Mouse (Mus musculus) c-Kit-positive CD71-negative TER-119-negative erythroid progenitor cells, embryonic 14.5 days (primary cell): ENCODE results near the gene Synm.

Experiments
- DNase-seq: peaks from one replicate; pipeline ENCODE4 v3.0.0-alpha.2; 2013; ENCODE audit warnings: low read depth

Synm gene

DNA sequence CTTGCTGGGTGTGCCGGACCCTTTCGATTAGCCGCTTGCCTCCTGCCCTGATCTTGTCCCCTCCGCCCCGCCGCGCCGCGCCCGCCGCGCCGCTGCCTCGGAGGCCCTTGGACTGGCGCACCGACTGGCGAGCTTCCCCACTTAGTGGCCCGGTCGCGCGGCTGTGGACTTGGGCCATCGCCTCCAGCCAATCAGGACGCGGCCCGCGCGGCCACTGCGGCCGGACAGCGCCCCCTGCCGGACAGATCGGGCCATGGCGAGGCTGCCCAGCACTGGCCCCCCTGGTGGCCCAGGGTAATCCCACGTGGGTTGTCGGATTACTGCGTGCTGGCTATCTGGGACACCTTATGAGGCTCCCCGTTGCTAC lies at the start of gene Synm:
Synm (minus strand) TSS at position 114 of the 367 bp plus-strand sequence.
- DNase-seq: peak; percentile 70

DNA sequence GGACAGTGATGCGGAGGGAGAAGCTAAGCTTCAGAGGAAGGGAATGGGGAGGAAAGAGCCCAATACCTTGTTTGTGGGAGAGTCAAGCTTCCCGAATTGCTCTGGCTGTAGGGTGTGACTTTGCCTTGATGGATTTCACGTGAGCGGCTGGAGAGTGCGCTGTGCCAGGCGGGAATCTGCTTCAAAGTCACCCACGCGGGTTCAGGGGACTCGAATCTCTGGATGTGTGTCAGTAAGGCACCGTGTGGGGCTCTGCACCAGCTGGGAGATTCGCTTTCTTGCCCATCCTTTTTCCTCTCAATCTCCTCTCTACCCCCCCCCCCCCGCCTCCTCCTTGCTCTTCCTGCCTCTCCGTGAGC lies 44.3 kb upstream of the Synm start:
- no peak for DNase-seq

DNA sequence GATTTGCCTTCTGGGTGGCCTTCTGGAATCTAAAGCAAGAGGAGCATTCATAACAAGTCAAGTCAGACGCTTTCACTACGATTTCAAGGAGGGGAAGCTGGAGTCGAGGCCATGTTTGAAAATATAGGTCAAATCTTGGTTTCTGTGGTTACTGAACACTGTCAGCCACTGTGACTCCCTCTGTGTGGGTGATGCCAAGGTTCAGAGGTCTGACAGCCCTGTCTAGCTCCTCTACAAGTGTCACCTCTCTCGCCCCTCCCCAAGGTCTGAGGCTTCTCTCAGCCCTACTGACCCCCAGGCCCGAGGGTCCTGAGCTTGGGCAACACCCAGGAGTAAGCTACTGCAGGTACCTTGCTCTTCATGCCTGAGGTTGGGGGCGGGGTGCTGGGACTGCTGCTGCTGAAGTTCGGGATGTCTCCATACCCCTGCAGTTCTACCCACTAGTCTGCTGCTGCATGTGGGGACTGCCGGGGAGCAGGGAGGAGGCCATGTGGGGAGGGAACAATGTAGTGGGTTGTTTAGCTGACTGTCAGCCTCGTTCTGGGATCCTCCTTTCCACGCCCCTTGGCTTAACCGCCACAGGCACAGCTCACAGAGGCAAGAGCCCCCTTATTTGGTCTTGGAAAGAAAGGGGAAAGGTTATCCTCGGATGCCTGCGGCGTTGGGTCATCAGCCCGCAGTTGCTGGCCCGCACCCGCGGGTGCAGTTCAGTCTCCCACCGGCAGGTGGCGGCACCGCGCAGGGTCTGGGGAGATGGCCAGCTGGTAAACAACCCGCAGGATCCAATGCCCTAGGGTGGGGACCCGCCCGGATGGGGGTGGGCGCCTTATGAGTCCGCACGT lies 43.7 kb upstream of the Synm start:
- DNase-seq: peak; percentile 38

DNA sequence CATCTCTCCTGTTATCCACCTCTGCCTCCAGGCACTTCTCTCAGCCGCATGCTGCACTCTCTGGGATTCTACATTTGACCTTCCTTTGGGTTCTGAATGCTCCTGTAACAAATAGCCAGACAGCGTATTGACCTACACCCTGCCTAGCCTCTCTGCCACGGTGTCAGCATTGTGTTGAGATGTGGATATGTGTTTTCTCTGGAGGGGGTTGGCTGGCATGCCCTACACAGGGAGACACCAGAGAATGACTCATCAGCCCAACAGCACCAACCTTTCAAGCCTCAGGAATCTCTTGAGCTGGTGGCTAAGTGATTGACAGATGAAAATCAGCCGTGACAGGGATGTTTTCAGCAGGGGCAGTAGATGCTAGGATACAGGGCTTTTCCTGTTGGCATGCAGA lies 41.5 kb upstream of the Synm start:
- no peak for DNase-seq

DNA sequence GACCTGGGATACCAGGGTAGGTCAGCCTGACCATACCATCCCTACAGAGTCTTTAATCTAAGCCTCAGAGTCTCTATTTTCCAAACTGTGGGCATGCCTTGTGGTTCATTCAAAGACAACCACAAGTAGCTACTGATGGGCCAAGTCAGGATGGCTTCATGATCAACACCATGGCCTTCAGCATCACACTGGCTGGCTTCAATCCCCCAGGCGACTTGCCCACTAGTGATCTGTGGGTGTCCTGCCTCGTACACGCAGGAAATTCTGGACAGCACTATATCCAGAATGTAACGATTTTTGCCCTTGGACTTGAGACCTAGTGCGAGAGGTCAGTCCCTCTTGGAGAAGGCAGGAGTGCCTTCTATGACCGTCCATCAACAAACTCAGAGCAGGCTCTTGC lies 41.0 kb upstream of the Synm start:
- DNase-seq: no peak

DNA sequence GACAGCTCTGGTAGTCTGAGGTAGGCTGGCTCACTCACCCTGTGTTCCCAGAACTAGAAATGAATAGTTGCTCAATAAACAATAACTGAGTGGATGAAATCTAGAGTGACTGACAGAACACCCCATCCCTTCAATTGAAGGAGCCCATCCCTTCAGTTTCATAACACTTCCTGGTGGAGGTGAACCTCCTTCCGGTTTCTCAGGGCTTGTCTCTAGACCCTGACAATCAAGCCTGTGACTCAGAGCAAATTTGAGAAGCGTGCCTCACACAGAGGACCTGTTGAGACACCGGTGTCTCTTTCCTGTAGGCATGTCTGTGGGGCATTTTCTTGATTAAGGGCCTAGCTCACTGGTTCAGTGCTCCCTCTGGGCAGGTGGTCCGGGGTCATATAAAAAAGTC lies 38.9 kb upstream of the Synm start:
- no peak for DNase-seq

DNA sequence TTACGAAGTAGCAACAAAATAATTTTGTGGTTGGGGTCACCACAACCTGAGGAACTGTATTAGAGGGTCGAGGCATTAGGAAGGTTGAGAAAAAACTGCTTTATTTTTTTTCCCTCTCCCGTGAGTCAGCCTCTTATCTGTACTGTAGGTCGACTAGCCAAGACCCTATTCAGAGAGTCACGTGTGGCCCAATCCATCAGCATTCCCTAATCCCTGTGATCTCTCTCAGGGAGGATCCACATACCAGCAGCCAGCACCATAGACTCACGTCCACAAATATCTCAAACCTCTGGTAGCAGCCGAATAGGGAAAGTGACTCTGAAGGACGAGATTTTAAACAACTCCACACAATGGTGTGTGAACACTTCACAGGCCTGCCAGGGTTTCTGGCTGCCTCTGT lies 37.5 kb upstream of the Synm start:
- no peak for DNase-seq

DNA sequence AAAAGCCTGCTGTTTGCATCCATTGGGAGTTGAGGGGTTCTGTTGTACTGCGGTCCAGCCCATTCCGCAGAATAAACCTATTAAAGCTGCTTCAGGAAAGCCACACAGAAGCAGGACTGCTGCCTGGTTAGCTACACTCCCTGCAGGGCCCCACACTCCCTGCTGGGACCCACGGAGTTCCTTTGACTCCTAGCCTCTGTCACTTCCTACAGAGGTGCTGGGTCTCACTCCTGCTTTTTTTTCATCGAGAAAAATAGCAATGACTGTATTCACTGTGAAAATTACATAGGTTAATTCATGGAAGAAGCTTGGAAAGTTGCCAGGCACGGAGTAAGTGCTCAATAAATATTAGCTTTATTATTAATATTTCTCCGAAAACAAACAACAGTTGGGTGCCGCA lies 33.9 kb upstream of the Synm start:
- DNase-seq: no peak

DNA sequence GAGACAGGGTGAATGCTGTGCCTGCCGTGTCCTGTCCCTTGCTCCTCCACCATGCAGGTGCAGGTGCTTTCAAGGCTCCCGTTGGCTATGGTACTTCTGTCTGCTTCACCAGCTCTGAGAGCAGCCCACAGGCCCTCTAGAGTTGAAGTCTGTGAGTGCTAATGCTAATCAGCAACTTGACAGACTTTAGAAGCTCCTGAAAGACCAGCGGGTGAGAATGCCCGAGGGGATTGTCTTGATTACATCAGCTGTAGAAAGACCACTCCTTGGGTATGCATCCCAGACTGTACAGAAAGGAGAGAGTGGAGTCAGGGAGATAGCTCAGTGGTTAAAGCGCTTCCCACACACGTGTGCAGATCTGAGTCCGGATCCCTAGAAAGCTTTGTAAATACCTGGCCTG lies 31.7 kb upstream of the Synm start:
- DNase-seq: no peak

DNA sequence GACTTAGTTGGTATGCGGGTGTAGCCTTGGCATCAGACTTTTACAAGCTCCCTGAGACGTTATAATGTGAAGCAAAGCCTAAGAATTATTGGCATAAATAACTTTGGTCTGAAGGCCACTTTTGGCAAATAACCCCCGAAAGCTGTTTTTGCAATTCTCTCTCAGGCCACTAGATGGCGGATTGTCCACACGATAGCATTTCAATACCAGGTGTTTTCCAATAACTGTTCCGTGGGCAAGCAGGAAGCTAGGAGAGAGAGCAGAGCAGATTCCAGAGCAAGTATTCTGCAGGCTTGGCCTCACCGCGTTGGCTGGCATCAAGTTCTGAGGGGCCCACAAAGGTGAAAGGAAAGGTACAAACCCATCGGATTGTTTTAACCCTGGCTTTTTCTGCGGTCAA lies 29.2 kb upstream of the Synm start:
- peak; percentile 47 for DNase-seq

DNA sequence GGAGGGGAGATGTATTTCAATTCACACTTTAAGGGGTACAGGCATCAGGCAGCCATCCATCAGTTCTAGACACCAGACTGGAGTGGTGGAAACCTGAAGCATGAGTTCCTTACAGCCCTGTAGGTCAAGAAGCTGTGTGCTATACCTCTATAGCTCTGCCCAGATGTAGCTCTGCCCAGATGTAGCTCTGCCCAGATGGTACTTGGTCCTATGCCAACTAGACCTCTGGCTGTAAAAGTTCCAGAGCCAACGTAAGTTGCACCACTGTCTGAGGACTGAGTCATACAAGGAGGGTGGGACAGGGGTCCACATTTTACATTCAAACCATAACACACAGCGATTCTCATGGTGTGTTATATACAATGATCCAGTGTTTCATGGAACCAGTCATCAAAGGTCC lies 28.3 kb upstream of the Synm start:
- DNase-seq: no peak

DNA sequence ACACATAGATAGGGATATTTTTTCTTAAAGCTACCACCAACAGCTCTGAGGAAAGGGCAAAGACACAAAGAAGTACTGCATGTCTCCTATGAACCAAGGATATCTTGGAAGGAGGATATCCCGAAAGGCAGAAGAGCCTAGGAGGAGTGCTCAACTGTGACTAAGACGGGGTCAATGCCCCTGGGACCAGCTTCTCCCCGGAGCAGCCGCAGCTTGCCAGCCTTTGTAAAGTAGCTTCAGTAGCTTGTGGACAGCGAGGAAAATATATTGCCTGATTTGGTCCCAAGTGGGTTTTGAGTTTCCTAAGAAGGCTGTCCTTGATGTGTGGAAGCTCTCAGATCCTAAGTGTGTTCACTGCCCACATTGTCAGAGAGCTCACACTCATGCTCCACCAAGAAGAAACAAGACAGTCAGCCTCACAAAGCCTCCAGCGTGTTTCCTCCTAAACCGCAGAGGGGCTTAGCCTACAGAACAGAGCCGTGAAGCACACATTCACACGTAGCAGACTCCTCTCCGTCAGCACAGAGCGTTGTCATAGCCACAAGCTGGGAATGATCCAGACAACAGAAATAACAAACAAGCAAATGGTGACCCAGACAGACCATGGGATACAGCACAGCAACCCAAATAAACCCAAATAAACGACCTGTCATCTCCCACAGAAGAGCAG lies 17.2 kb upstream of the Synm start:
- DNase-seq: no peak

DNA sequence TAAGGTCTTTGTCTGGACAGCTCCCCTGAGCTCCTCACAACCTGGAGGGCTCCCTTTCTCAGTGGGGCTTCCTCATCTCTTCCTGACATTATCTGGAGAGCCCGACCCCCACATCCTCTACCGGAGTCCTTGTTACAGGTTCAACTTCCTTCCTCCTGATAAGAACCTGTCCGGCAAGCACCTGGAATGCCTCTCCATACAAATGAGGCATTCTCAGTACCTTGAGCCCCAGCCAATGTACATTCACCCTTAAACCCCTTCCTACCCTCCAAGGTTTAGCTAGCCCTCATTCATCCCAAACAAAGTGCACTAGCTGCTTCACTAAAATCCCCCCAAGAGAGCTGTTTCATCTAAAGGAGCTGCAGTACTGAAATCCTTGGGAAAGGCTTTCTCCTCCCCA lies 16.1 kb upstream of the Synm start:
- DNase-seq: no peak

DNA sequence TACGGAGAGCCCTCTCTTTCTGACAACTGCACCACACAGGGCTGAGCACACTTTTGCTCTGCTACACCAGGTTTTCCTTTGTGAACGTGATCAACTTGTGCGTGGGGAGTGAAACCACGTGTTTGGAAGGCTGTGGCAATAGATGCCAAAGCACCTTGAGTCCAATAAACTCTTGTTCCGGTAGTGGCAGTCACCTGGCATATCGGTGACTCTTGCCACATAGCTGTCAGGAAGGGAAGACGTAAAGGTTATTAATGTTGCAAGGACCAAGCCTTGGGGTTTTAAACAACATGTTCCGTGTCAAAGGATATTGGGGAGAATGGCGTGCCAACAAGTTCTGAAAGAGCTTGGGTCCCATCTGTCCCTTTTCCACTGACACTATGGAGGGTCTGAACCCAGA lies 12.7 kb upstream of the Synm start:
- DNase-seq: no peak

DNA sequence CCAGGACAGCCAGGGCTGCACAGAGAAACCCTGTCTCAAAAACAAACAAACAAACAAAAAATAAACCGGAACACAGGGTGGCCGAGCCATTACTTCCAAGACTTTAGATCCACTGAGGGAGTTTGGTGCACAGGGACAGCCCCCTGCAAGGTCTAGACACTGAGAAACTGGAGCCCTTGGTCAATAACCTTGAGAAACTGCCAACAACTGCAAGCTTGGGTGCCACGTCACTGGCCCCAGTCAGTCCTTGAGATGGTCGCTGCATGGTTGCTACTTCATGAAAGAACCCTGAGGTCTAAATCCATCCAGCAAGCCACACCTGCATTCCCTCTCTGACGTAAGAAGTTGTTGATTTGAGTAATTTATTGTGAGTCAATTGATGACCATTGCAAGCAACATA lies 9.9 kb upstream of the Synm start:
- no peak for DNase-seq

DNA sequence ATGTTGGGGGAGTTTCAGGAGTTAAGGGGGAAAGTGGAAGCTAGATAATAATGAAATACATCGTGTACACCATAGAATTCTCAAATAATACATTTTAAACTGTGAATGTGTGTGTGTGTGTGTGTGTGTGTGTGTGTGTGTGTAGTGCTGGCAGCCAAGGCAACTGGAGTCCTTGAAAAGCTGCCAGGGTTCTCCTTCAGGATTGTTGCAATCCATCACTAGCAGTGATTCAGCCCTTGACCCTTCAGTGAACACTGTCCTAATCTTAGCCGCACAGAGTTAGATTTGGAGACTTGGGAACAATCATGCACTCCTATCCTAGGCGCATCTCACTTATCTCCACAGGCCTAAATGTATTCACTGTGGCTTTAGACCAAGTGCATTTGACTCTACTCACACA lies 8.6 kb upstream of the Synm start:
- no peak for DNase-seq

DNA sequence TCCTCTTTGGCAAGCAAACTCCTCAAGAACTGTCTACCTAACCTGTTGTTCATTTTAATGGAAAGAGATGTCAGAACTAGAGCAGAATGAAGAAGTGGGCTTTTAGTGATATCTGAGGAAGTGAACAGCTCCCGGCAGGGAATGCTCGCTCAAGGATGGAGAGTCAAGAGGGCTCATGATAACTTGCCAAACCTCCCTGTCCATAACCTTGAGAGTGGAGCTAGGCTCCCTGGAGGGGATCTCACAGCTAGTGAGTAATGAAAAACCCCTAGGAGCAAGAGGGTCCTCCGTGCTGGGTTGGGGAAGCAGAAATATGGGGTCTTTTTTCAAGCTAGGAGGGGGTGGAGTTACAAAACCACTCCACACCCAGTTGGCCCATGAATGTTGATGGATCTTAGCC lies 4.1 kb upstream of the Synm start:
- DNase-seq: no peak

DNA sequence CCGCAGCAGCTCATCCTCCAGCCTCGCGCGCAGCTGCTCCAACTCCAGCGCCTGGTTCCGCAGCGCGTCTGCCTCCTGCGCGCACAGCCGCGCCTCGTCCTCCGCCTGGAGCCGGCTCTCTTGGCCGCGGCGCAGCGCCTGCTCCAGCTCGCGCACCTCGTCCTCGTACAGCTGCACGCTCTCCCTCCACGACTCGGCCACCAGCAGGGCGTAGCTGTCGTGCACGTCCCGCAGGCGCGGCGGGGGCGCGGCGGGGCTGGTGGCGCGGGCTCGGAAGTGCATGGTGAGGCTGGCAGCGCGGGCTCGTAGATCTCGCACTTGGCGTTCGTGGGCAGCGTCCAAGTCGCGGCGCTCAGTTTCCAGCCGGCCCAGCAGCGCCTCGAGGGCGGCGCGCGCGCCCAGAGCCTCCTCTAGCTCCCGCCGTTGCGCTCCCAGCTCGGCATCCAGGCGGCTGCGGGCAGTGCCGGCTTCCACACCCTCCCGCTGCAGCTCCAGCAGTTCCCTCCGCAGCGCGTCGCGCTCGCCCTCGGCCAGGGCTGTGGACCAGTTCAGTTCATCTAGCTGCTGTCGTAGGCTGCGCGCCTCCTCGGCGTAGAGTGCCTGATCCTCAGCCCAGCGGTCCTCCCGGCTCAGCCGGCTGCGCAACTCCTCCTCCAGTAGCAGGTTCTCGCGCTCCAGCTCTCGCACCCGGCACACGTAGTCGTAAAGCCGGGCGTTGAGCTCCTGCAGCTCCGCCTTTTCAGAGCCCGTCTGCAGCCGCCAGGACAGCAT lies 499 bp downstream of the Synm start:
- DNase-seq: peak; percentile 32

DNA sequence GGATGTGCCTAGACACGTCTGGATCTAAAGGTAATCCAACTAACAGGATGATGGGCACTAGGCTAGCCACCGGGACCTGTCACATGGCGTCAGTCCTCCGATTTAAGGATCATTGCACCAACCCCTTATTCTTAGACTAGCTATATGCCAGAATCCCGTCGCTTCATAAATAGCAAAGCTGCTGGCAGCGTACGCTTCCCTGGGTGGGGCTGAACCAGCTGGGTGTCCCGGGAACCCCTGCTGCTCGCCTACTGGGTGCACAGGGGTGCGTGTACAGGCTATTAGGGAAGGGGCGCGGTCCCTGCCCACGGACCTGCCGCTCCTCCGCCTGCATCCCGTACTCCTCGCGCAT lies 1.1 kb downstream of the Synm start:
- no peak for DNase-seq

DNA sequence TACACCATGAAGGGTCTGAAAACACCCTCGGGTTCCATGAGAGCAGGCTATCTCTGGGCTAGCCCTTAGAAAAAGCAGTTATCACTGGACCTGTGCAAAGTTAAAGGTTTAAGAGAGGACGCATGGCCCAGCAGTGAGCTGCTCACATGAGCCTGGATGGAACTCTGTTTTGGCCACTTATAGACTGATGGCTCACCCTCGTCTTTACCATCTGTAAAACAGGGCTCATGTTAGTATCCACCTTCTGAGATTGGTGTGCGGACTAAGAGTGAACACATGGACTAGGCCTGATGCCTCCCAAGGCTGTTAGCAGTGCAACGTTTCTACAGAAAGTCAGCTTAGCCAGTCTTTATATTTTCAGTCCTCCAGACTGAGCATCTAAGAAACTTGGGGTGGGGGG lies 2.9 kb downstream of the Synm start:
- no peak for DNase-seq

DNA sequence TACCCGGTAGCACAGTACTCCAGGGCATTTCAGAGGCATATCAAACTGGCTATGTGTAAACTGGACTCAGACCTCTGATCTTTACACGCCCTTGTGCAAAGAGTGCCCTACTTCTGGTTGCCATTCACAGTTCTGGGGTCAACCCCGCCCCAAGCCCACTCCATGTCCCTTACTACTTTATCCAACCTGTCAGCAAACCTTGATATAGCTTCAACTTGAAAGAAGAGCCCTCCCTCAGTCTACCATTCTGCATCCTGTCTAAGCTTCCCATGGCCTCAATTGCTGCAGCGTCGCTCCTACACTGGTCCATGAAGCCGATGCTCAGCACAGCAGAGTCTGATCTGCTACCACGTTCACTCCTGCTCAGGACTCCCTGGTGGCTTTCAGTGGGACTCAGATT lies 4.2 kb downstream of the Synm start:
- DNase-seq: no peak

DNA sequence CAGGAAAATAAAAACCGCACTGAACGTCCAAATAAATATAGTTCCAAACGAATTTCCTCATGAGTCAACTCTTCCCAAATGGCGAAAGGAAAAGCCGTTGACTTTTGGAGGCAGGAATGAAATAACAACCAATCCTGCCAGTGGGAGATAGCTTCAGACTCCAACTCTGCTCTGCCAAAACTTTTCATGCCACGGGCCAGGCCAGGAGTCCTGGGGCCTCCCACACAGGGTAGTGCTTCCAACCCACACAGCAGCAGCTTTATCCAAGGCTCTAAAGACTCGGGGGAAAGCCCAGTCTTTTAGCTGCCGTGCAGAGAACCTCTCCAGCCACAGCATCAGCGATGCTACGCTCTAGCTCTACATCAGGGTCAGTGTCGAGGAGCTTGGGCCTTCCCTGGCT lies 4.9 kb downstream of the Synm start:
- no peak for DNase-seq

DNA sequence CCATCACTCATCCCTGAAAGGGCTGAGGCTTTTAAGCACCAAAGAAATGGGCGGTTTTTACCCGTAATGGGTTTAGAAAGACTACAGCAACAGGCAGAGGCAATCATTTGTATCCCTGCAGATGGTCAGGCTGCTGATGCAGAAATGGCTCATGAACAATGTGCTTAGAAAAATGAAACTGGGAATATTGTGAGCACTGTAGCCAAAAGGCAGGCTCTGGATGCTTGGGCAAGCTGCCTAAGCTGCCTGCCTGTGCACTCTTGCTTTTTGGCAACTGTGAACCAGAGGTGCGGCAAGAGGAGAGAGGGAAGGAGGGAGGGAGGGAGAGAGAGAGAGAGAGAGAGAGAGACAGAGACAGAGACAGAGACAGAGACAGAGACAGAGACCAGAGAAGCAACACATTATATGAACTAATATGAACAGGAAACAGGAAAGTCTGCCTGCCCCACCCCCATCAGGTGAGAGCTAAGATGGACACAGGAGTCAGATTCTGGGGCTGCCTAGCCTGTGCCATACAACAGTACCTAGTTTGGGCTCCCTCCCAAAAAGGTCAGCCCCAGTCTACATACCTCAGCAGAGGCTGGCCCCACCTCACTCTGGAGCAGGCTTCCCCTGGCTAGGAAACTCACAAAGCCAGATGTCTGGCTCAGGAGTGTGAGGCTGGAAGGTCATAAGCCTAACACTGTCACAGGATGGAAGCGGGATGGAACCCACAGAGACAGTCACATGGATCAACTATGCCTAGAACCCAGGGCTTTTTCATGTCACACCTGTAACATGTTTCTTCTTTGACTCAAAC lies 9.9 kb downstream of the Synm start:
- DNase-seq: no peak
